Comparison of ENCODE assay signal across 15 mouse cellular contexts in the genomic region with DNA sequence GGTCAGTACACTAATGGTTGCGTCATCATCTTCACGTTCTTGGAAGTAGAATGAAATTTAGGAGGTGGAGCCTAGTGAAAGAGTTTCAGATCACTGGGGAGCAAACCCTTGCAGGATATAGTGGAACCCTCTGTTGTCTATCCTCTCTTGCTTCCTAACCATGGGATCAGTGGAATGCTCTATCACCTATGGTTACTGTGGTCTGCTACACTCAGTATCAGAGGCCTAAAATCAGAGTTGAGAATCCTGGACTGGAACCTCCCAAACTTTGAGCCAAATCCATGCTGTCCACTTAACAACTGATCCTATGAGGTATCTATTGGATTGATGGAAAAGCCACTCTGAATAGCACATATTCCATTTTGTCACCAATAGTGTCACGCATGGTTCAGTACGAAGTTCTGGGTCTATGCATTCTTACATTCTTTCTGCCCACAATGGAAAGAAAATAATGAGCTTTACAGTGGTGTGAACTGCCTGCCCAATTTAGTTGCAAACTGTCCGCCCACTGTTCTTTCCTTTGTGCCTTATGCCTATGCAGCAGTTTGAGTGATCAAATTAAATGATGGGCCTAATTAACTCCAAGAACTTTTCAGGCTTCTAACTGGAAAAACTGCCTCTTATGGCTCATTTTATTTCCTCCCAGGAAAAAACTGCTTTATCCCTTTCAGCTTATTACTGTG.
A peak's percentile ranks its signal among the peaks of the same experiment; 100 is the strongest.
DNase-seq lines count a peak whose midpoint lies in the region; ATAC-seq lines count a peak whose summit lies in the region.
"Had no signal": no experiment of that assay in that cellular context is flagged by ENCODE, and none has a peak within 500 bp of the region (broad histone marks: within the 10 kb centered on the region; RNA-seq: fewer than 3 reads in every experiment).

No protein-coding gene starts in this region.

- no peak overlapping the region for H3K9ac ChIP-seq in hindbrain, embryonic 11.5 days (ENCODE audit: low read depth, low read length)
- H3K9ac ChIP-seq in hindbrain, embryonic 16.5 days (ENCODE audit: low read depth, low read length) = no peak overlapping the region
- H3K9ac ChIP-seq in neural tube, embryonic 14.5 days (replicated peaks; ENCODE audit: low read depth, low read length) = no peak overlapping the region
- H3K9ac ChIP-seq: heart, embryonic 12.5 days; stomach, embryonic 15.5 days had no signal

- no peaks in the 10 kb centered on the region for H3K9me3 ChIP-seq in hindbrain, embryonic 11.5 days (ENCODE audit: control insufficient read depth, low read length)
- no peaks in the 10 kb centered on the region for H3K9me3 ChIP-seq in hindbrain, embryonic 10.5 days
- no peaks in the 10 kb centered on the region for H3K9me3 ChIP-seq in hindbrain, embryonic 16.5 days (ENCODE audit: control insufficient read depth, low read length)
- H3K9me3 ChIP-seq in neural tube, embryonic 14.5 days (ENCODE audit: control insufficient read depth, low read length) = no peaks in the 10 kb centered on the region
- H3K9me3 ChIP-seq: G1E; heart, embryonic 12.5 days; stomach, embryonic 15.5 days had no signal

- H3K4me2 ChIP-seq in hindbrain, embryonic 11.5 days (replicated peaks; ENCODE audit: low read depth, low read length) = no peak overlapping the region
- H3K4me2 ChIP-seq in hindbrain, embryonic 16.5 days (ENCODE audit: low read length) = no peak overlapping the region
- H3K4me2 ChIP-seq in neural tube, embryonic 14.5 days (ENCODE audit: low read depth, low read length) = no peak overlapping the region
- H3K4me2 ChIP-seq: heart, embryonic 12.5 days; stomach, embryonic 15.5 days had no signal

- no peak for DNase-seq in hindbrain, embryonic 11.5 days (ENCODE audit: low spot score)
- DNase-seq in hindbrain, embryonic 10.5 days (ENCODE audit: low spot score) = no peak
- peak; percentile 4 for DNase-seq in brain, embryonic 18.5 days (ENCODE audit: low read depth, low spot score)
- no peak for DNase-seq in thymus, postnatal 14 days
- DNase-seq in testis, postnatal 10 days (ENCODE audit: low spot score) = no peak
- no peak for DNase-seq in embryo, embryonic 9.5 days (ENCODE audit: extremely low spot score)
- DNase-seq: liver; lung, postnatal 10 days had no signal

- no peaks in the 10 kb centered on the region for H3K4me1 ChIP-seq in hindbrain, embryonic 11.5 days (replicated peaks; ENCODE audit: control insufficient read depth, insufficient read depth, low read length)
- H3K4me1 ChIP-seq in hindbrain, embryonic 10.5 days (replicated peaks) = no peaks in the 10 kb centered on the region
- no peaks in the 10 kb centered on the region for H3K4me1 ChIP-seq in hindbrain, embryonic 16.5 days (ENCODE audit: control insufficient read depth, insufficient read depth, low read depth, low read length)
- H3K4me1 ChIP-seq in neural tube, embryonic 14.5 days (ENCODE audit: control insufficient read depth, insufficient read depth, low read length) = no peaks in the 10 kb centered on the region
- H3K4me1 ChIP-seq: heart, embryonic 12.5 days; stomach, embryonic 15.5 days had no signal

- WGBS in hindbrain, embryonic 11.5 days = 83% methylated on average over 5 of the region's 5 CpGs
- WGBS in hindbrain, embryonic 10.5 days = 85% methylated on average over 5 of the region's 5 CpGs
- 68% methylated on average over 5 of the region's 5 CpGs for WGBS in hindbrain, embryonic 16.5 days
- WGBS in neural tube, embryonic 14.5 days = 76% methylated on average over 5 of the region's 5 CpGs

- no peak overlapping the region for H3K27ac ChIP-seq in hindbrain, embryonic 11.5 days (ENCODE audit: low read depth, low read length)
- no peak overlapping the region for H3K27ac ChIP-seq in hindbrain, embryonic 10.5 days
- H3K27ac ChIP-seq in hindbrain, embryonic 16.5 days (ENCODE audit: low read depth, low read length) = no peak overlapping the region
- H3K27ac ChIP-seq in neural tube, embryonic 14.5 days (ENCODE audit: low read depth, low read length) = no peak overlapping the region
- H3K27ac ChIP-seq: stomach, embryonic 15.5 days had no signal

- H3K36me3 ChIP-seq in hindbrain, embryonic 11.5 days (ENCODE audit: control insufficient read depth, insufficient read depth, low read length) = no peaks in the 10 kb centered on the region
- H3K36me3 ChIP-seq in hindbrain, embryonic 10.5 days = no peaks in the 10 kb centered on the region
- H3K36me3 ChIP-seq in hindbrain, embryonic 16.5 days (ENCODE audit: control insufficient read depth, insufficient read depth, low read length) = no peaks in the 10 kb centered on the region
- no peaks in the 10 kb centered on the region for H3K36me3 ChIP-seq in neural tube, embryonic 14.5 days (ENCODE audit: control insufficient read depth, insufficient read depth, low read length)
- H3K36me3 ChIP-seq: G1E; heart, embryonic 12.5 days; stomach, embryonic 15.5 days had no signal

- peak; percentile 57 for ATAC-seq in hindbrain, embryonic 11.5 days (ENCODE audit: low FRiP score)
- peak; percentile 70 for ATAC-seq in hindbrain, embryonic 16.5 days
- peak; percentile 63; the same call in 1 of the 2 replicates for ATAC-seq in neural tube, embryonic 14.5 days (ENCODE audit: low read depth)
- ATAC-seq: activated CD4-positive, CD25-positive, alpha-beta regulatory T cell, adult 4 months; inflammation-experienced regulatory T-cells, adult 6 months had no signal

- H3K4me3 ChIP-seq in hindbrain, embryonic 11.5 days (ENCODE audit: low read depth, low read length) = no peak overlapping the region
- no peak overlapping the region for H3K4me3 ChIP-seq in hindbrain, embryonic 10.5 days
- no peak overlapping the region for H3K4me3 ChIP-seq in hindbrain, embryonic 16.5 days (ENCODE audit: low read length)
- H3K4me3 ChIP-seq in neural tube, embryonic 14.5 days (ENCODE audit: low read depth, low read length) = no peak overlapping the region
- H3K4me3 ChIP-seq: heart, embryonic 12.5 days; stomach, embryonic 15.5 days had no signal

- H3K27me3 ChIP-seq in hindbrain, embryonic 11.5 days (ENCODE audit: control insufficient read depth, insufficient read depth, low read length) = no peaks in the 10 kb centered on the region
- H3K27me3 ChIP-seq in hindbrain, embryonic 10.5 days (ENCODE audit: insufficient read depth, poor library complexity, severe bottlenecking) = no peaks in the 10 kb centered on the region
- no peaks in the 10 kb centered on the region for H3K27me3 ChIP-seq in hindbrain, embryonic 16.5 days (replicated peaks; ENCODE audit: control insufficient read depth, insufficient read depth, low read length)
- no peaks in the 10 kb centered on the region for H3K27me3 ChIP-seq in neural tube, embryonic 14.5 days (ENCODE audit: control insufficient read depth, insufficient read depth, low read length)
- H3K27me3 ChIP-seq: heart, embryonic 12.5 days; stomach, embryonic 15.5 days had no signal
